Mouse (Mus musculus): ENCODE measurements at regions not wholly inside any gene's neighbourhood (a gene's known extent, or its start where the extent isn't known, plus 50 kb on each side); places are given as distances from the start of the nearest gene placed in this dataset.

DNA sequence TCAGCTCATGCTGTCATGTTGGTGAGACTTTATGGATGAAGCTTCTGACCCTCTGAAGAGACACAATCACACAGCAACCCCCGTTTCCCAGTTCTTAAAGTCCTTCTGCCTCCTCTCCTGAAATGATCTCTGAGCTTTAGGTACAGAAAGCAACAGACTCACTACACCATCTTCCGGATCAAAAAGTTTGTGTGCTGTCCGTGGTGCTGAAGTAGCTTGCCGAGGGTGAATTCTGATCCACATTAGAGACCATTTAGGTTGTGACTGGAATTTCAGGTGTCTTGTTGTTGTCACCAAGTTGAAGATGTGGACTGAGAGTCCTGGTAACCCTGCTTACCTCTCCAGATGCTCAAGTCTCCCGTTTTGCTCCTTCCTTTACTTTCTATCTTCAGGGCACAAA, 375.2 kb downstream of the Shisa9 start:
- peak; percentile 43 for DNase-seq (ENCODE audit: low read depth, low spot score)

DNA sequence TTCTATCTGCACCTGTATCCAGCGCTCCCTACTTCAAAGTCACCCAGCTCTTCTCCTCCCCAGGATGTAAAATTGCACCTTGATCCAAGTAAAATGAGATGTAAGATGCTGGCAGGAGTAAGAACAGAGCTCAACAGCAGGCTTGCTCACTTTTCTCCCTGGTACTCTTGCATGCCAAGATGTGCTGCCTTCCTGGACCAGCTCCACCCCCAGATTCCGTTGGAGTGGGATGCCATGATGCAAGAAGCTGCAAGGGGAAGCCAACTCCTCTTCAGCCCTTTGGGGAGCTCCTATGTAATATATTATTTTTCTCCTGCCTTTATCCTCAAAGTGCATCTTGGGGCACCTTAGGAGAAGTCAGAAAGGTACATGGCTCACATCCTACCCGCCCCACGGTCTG, 405.6 kb downstream of the Shisa9 start:
- DNase-seq (ENCODE audit: low read depth, low spot score): no peak

GRCm38 (mm10) chr16:12435697-12436221, 451.8 kb downstream of the Shisa9 start:
- DNase-seq (ENCODE audit: low read depth, low spot score): no peak

GRCm38 (mm10) chr16:12438622-12439021, 454.7 kb downstream of the Shisa9 start:
- DNase-seq (ENCODE audit: low read depth, low spot score): no peak

DNA sequence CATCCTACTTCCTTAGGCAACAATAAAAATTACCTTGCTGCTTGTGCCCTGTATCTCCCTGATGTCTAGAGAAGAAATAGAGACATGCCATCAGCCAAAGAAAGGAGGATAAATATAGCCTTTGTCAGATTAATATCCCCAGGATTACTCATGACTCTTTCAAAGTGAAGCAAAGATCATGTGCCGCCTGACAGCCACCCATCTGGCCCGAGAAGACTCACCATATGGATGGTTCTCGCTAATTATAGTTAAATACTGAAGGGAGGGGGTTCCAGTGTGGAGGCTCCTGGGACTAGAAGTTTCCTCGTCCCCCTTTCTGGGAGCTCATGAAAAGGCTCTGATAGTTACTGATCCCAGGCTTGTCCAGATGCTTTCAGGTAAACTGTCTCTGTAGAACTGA, 470.9 kb downstream of the Shisa9 start:
- no peak for DNase-seq (ENCODE audit: low read depth, low spot score)
